Mouse (Mus musculus): ENCODE results near the gene Dnaaf5. TPM values are rescaled to one million over a fixed set of nuclear protein-coding genes. Genes with fewer than 3 reads are reported as not detected.

Dnaaf5 gene
- 2.9 and 3.5 TPM in 2 replicates for polyA plus RNA-seq (2015; fragmentation: Nextera tagmentation; extraction: Ambion mirVana)

GRCm38 (mm10) chr5:139149681-139150602 is at the start of gene Dnaaf5, which contains the start of gene Prkar1b:
Gene Dnaaf5 (plus strand): TSS chr5:139150223.
Gene Prkar1b (minus strand): TSS chr5:139150001.

GRCm38 (mm10) chr5:139199995-139200769 is 50.2 kb downstream of the Dnaaf5 start, which contains the start of gene Sun1:
Gene Sun1 (plus strand): TSS chr5:139200637.

Other genes starting within 250 kb of the Dnaaf5 start
- 39.7 and 42.0 TPM in 2 replicates for gene Pdgfa, start 152.9 kb upstream of the Dnaaf5 start, polyA plus RNA-seq (2015; fragmentation: Nextera tagmentation; extraction: Ambion mirVana)
- gene Prkar1b, start 222 bp upstream of the Dnaaf5 start, polyA plus RNA-seq (2015; fragmentation: Nextera tagmentation; extraction: Ambion mirVana): 4.1 and 4.3 TPM in 2 replicates
- 28.4 and 29.5 TPM in 2 replicates for gene Sun1, start 50.4 kb downstream of the Dnaaf5 start, polyA plus RNA-seq (2015; fragmentation: Nextera tagmentation; extraction: Ambion mirVana)
- 204 and 205 TPM in 2 replicates for gene Get4, start 102.1 kb downstream of the Dnaaf5 start, polyA plus RNA-seq (2015; fragmentation: Nextera tagmentation; extraction: Ambion mirVana)
- gene Adap1, start 175.4 kb downstream of the Dnaaf5 start, polyA plus RNA-seq (2015; fragmentation: Nextera tagmentation; extraction: Ambion mirVana): 2.1 and 3.8 TPM in 2 replicates
- gene Cox19, start 201.2 kb downstream of the Dnaaf5 start, polyA plus RNA-seq (2015; fragmentation: Nextera tagmentation; extraction: Ambion mirVana): 73.7 and 79.2 TPM in 2 replicates
- 0.51 TPM in 1 of 2 replicates, not detected in the other for gene Cyp2w1, start 202.4 kb downstream of the Dnaaf5 start, polyA plus RNA-seq (2015; fragmentation: Nextera tagmentation; extraction: Ambion mirVana)
- 10.5 and 11.6 TPM in 2 replicates for gene Gpr146, start 227.5 kb downstream of the Dnaaf5 start, polyA plus RNA-seq (2015; fragmentation: Nextera tagmentation; extraction: Ambion mirVana)

Data from skeletal muscle tissue, postnatal 0 days (tissue).